Mouse (Mus musculus) myocyte (in vitro differentiated cells): ENCODE results near the gene S1pr2.
A peak's percentile ranks its signal among the peaks of the same experiment; 100 is the strongest.

ENCODE experiments used
- POLR2A ChIP-seq: IDR thresholded peaks from one replicate; pipeline ENCODE4 v1.6.1; 2011; ENCODE audit warnings: low read depth, mild to moderate bottlenecking, control low read depth, moderate library complexity; ENCODE audit not compliant: insufficient read length
- POLR2AphosphoS2 ChIP-seq: IDR thresholded peaks from one replicate; pipeline ENCODE4 v1.6.1; 2011; ENCODE audit warnings: low read depth, control low read depth; ENCODE audit not compliant: insufficient read length

DNA sequence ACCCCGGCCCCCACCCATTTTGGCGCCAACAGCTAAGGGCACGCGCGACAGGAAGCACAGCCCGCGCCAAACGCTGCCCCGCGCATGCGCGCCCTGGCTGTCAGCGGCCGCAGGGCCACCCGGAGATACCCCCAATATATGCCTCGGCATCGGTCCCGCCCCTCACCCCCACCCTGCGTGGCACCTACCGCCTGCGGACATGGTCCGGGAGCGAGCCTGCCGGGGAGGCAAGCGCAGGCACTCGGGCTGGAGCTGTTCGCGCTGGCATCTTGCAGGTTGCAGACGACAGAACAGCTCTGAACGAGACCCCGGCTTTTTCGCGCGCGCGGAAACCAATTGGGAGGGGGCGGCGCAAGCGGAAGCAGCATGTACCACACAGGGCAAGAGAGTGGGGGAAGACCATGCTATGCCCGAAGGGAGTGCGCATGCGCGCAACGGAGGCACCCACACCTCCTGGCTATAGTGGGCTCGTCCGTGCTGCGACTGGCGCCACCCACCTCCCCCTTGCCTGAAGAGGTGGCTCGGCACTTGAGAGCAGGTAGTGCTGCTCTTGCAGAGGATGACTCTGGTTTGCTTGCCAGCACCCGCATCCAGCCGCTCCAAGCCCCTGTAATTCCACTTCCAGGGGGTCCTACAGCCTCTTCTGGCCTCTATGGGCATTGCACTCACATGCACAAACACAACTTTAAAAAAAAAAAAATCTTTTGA is 23.9 kb downstream of the S1pr2 start:
- TF ChIP-seq POLR2AphosphoS2 (no peak), POLR2A (peak; percentile 63)
